Mouse (Mus musculus) left cerebral cortex, adult 6 months (tissue): ENCODE measurements around the gene Mink1. TPM values are rescaled to one million over a fixed set of nuclear protein-coding genes. Genes with fewer than 3 reads are reported as not detected.

Experiments used
- long read RNA-seq, 2 experiments: library from polyadenylated mRNA; unstranded; transcript quantifications; one replicate each; pipeline ENCODE4 v2.0.0; 2019 to 2020
- polyA plus RNA-seq: library from polyadenylated mRNA; unstranded; fragments of <200 nt; fragmentation: Nextera tagmentation; gene quantifications from 2 replicates; pipeline ENCODE4 v1.2.3, GENCODE M21; 2021

Gene Mink1
- 16.0 and 79.5 TPM in 2 replicates for polyA plus RNA-seq
- long read RNA-seq, experiment 1, full-length matches to known transcripts: 9 of 105 reads
- long read RNA-seq, experiment 1, partial matches to known transcripts: 70 of 105 reads
- long read RNA-seq, experiment 1, other reads (novel, unspliced or antisense): 26 of 105 reads
- long read RNA-seq, experiment 2, partial matches to known transcripts: 5 of 12 reads
- long read RNA-seq, experiment 2, other reads (novel, unspliced or antisense): 7 of 12 reads

GRCm38 (mm10) chr11:70562287-70562994 lies at the start of gene Mink1:
Gene Mink1, plus strand, starts transcription at chr11:70562881.

GRCm38 (mm10) chr11:70514288-70514687 lies 48.4 kb upstream of the Mink1 start, which contains the start of gene Vmo1:
Gene Vmo1, minus strand, starts transcription at chr11:70514616.

GRCm38 (mm10) chr11:70518923-70519322 lies 43.8 kb upstream of the Mink1 start, which contains the start of gene Gltpd2:
Gene Gltpd2, plus strand, starts transcription at chr11:70519196.

GRCm38 (mm10) chr11:70525184-70525678 lies 37.5 kb upstream of the Mink1 start, which contains the start of gene Psmb6:
Gene Psmb6, plus strand, starts transcription at chr11:70525367.

GRCm38 (mm10) chr11:70532839-70533238 lies 29.8 kb upstream of the Mink1 start, which contains the start of gene Gm40193:
Gene Gm40193, minus strand, starts transcription at chr11:70532939.

GRCm38 (mm10) chr11:70539877-70540587 lies 22.6 kb upstream of the Mink1 start, which contains the start of gene Pld2:
Gene Pld2, plus strand, starts transcription at chr11:70540064.

GRCm38 (mm10) chr11:70615516-70616093 lies 52.9 kb downstream of the Mink1 start, which contains the start of gene 4930544D05Rik:
Gene 4930544D05Rik, plus strand, starts transcription at chr11:70615848.

GRCm38 (mm10) chr11:70619101-70619500 lies 56.4 kb downstream of the Mink1 start, which contains the start of gene Chrne:
Gene Chrne, minus strand, starts transcription at chr11:70619216.

GRCm38 (mm10) chr11:70638714-70639278 lies 76.1 kb downstream of the Mink1 start, which contains the start of gene Gp1ba:
Gene Gp1ba, plus strand, starts transcription at chr11:70639122.

GRCm38 (mm10) chr11:70646691-70647650 lies 84.3 kb downstream of the Mink1 start, which contains the start of the genes Rnf167 and Slc25a11:
Gene Rnf167, plus strand, starts transcription at chr11:70647235.
Gene Slc25a11, minus strand, starts transcription at chr11:70647479.

GRCm38 (mm10) chr11:70654198-70654922 lies 91.7 kb downstream of the Mink1 start, which contains the start of gene Pfn1:
Gene Pfn1, minus strand, starts transcription at chr11:70654644.

GRCm38 (mm10) chr11:70656964-70657363 lies 94.3 kb downstream of the Mink1 start, which contains the start of gene Eno3:
Gene Eno3, plus strand, starts transcription at chr11:70657202.

Other genes starting within 250 kb of the Mink1 start
- gene Alox12e, start 240.3 kb upstream of the Mink1 start, polyA plus RNA-seq: 0.14 and 0.26 TPM in 2 replicates
- gene Alox15, start 210.8 kb upstream of the Mink1 start, polyA plus RNA-seq: not detected in 2 replicates
- 4.6 and 12.1 TPM in 2 replicates for gene Pelp1, start 152.8 kb upstream of the Mink1 start, polyA plus RNA-seq
- gene Arrb2, start 130.2 kb upstream of the Mink1 start, polyA plus RNA-seq: 4.4 and 10.5 TPM in 2 replicates
- 17.4 and 19.0 TPM in 2 replicates for gene Med11, start 111.0 kb upstream of the Mink1 start, polyA plus RNA-seq
- 0.15 TPM in 1 of 2 replicates, not detected in the other for gene Zmynd15, start 103.4 kb upstream of the Mink1 start, polyA plus RNA-seq
- 2.2 and 3.3 TPM in 2 replicates for gene Cxcl16, start 102.9 kb upstream of the Mink1 start, polyA plus RNA-seq
- gene Tm4sf5, start 57.6 kb upstream of the Mink1 start, polyA plus RNA-seq: 0.38 and 0.93 TPM in 2 replicates
- gene Vmo1, start 48.3 kb upstream of the Mink1 start, polyA plus RNA-seq: 0.33 and 0.36 TPM in 2 replicates
- 0.38 TPM in 1 of 2 replicates, not detected in the other for gene Gltpd2, start 43.7 kb upstream of the Mink1 start, polyA plus RNA-seq
- gene Psmb6, start 37.5 kb upstream of the Mink1 start, polyA plus RNA-seq: 559 and 574 TPM in 2 replicates
- not detected in 2 replicates for gene Gm40193, start 29.9 kb upstream of the Mink1 start, polyA plus RNA-seq
- 5.1 and 8.5 TPM in 2 replicates for gene Pld2, start 22.8 kb upstream of the Mink1 start, polyA plus RNA-seq
- not detected in 2 replicates for gene 4930544D05Rik, start 53.0 kb downstream of the Mink1 start, polyA plus RNA-seq
- gene Chrne, start 56.3 kb downstream of the Mink1 start, polyA plus RNA-seq: 0.31 TPM in 1 of 2 replicates, not detected in the other
- 0.10 TPM in 2 replicates for gene Gp1ba, start 76.2 kb downstream of the Mink1 start, polyA plus RNA-seq
- gene Rnf167, start 84.4 kb downstream of the Mink1 start, polyA plus RNA-seq: 81.8 and 93.4 TPM in 2 replicates
- gene Slc25a11, start 84.6 kb downstream of the Mink1 start, polyA plus RNA-seq: 175 and 205 TPM in 2 replicates
- gene Pfn1, start 91.8 kb downstream of the Mink1 start, polyA plus RNA-seq: 296 and 431 TPM in 2 replicates
- gene Eno3, start 94.3 kb downstream of the Mink1 start, polyA plus RNA-seq: 4.1 and 5.0 TPM in 2 replicates
- 75.7 and 84.4 TPM in 2 replicates for gene Spag7, start 106.5 kb downstream of the Mink1 start, polyA plus RNA-seq
- 53.9 and 107 TPM in 2 replicates for gene Camta2, start 125.2 kb downstream of the Mink1 start, polyA plus RNA-seq
- 3.7 and 3.8 TPM in 2 replicates for gene Inca1, start 137.3 kb downstream of the Mink1 start, polyA plus RNA-seq
- 0.82 and 4.5 TPM in 2 replicates for gene Kif1c, start 137.7 kb downstream of the Mink1 start, polyA plus RNA-seq
- 10.3 and 10.8 TPM in 2 replicates for gene Zfp3, start 201.3 kb downstream of the Mink1 start, polyA plus RNA-seq
- gene Scimp, start 249.7 kb downstream of the Mink1 start, polyA plus RNA-seq: 0.20 TPM in 1 of 2 replicates, not detected in the other